Mouse (Mus musculus) liver, postnatal 0 days (tissue): ENCODE data around the gene Slc47a2. TPM values are rescaled to one million over a fixed set of nuclear protein-coding genes. Genes with fewer than 3 reads are reported as not detected.

Experiments used
- ATAC-seq: fragments of 200-750 bp; cut with Nextera tagmentation; 2 replicates; pipeline ENCODE4 v1.8.0; 2017; ENCODE audit warnings: mild to moderate bottlenecking, moderate library complexity
- DNase-seq: peaks from one replicate; pipeline ENCODE4 v3.0.0-alpha.2; 2016
- H3K27ac ChIP-seq: fragments of 300-500 bp; sonication (generic); 2 replicates; pipeline ENCODE4 v1.5.1; 2014; ENCODE audit warnings: antibody characterized with exemption, moderate library complexity, mild to moderate bottlenecking, low read depth
- H3K27me3 ChIP-seq: fragments of 300-500 bp; sonication (generic); 2 replicates; pipeline ENCODE4 v1.6.1; 2014; ENCODE audit warnings: low read length, control low read depth, mixed read lengths; ENCODE audit not compliant: insufficient read depth
- H3K36me3 ChIP-seq: fragments of 300-500 bp; sonication (generic); replicated peaks from 2 replicates; pipeline ENCODE4 v1.6.1; 2014; ENCODE audit warnings: mild to moderate bottlenecking, control low read depth, low read length, moderate library complexity, mixed read lengths; ENCODE audit not compliant: insufficient read depth
- H3K4me1 ChIP-seq: fragments of 300-500 bp; sonication (generic); 2 replicates; pipeline ENCODE4 v1.6.1; 2014; ENCODE audit warnings: antibody characterized with exemption, mild to moderate bottlenecking, control low read depth; ENCODE audit not compliant: insufficient read depth
- H3K4me2 ChIP-seq: fragments of 300-500 bp; sonication (generic); 2 replicates; pipeline ENCODE4 v1.6.1; 2014; ENCODE audit warnings: low read depth, mild to moderate bottlenecking, low read length, moderate library complexity, mixed read lengths
- H3K4me3 ChIP-seq: fragments of 300-500 bp; sonication (generic); 2 replicates; pipeline ENCODE4 v1.5.1; 2014; ENCODE audit warnings: low read depth, low read length
- H3K9ac ChIP-seq: fragments of 300-500 bp; sonication (generic); replicated peaks from 2 replicates; pipeline ENCODE4 v1.6.1; 2014; ENCODE audit warnings: mild to moderate bottlenecking, moderate library complexity
- H3K9me3 ChIP-seq: fragments of 300-500 bp; sonication (generic); 2 replicates; pipeline ENCODE4 v1.6.1; 2016; ENCODE audit warnings: mild to moderate bottlenecking, control low read depth, low read length, mixed read lengths
- CTCF ChIP-seq: sonication (generic); IDR thresholded peaks from 2 replicates; pipeline ENCODE4 v1.5.1; 2016; ENCODE audit warnings: antibody characterized with exemption, low read depth
- EP300 ChIP-seq: IDR thresholded peaks from 2 replicates; pipeline ENCODE4 v1.6.1; 2016; ENCODE audit warnings: antibody characterized with exemption, low read depth, mild to moderate bottlenecking
- WGBS: fragments of 180-500 bp; shearing (Covaris S2); extraction: QIAGEN DNeasy Blood & Tissue Kit; methylation state at CpG from one replicate; pipeline ENCODE4 v1.1.7; 2014; ENCODE audit not compliant: insufficient replicate concordance; 5-methylcytosine and 5-hydroxymethylcytosine counted together
- polyA plus RNA-seq: library from polyadenylated mRNA; unstranded; fragments of >200 nt; fragmentation: Nextera tagmentation; extraction: Ambion mirVana; gene quantifications from 2 replicates; pipeline ENCODE4 v1.2.1, GENCODE M21; 2015

The Slc47a2 gene
- polyA plus RNA-seq, 1 experiment from 2014 or later = not detected

DNA sequence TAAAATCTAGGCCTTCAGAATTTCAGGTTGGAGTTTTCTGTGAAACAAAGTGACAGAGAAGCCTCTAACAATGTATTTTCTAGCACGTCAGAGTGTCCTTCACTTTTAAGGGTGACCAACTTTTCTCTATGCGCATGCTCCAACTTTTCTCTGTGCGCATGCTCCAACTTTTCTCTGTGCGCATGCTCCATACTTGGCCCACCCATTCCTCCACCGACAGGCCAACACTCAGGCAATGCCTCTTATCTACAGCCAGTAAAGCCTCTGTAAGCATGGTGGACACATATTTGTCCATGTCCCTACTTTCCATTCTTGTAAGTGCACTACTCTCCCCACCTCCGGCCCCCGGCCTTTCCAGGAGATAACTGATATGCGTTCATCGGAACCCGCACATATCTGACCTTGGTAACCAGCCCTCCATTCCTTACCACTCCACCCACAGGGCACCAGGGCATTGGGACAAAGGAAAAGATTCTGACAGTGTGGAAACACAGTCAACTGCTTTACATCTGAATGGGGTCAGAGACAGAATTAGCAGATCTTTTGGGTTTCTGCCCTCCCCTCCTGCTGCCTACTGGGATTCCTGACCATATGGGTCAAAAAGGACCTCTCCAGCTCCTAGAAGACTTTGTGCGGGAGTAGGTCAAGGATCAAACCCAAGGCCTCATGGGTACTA lies 19.0 kb upstream of the Slc47a2 start:
- Histone ChIP-seq H3K9ac (no peak overlapping the region), H3K4me1 (no peaks in the 10 kb centered on the region), H3K27ac (no peak overlapping the region), H3K36me3 (no peaks in the 10 kb centered on the region), H3K4me3 (no peak overlapping the region), H3K4me2 (no peak overlapping the region), H3K9me3 (no peaks in the 10 kb centered on the region), H3K27me3 (no peaks in the 10 kb centered on the region)
- TF ChIP-seq CTCF (no peak), EP300 (no peak)
- ATAC-seq (no peak), DNase-seq (no peak)
- WGBS = 80% methylated on average over 11 of the region's 11 CpGs

DNA sequence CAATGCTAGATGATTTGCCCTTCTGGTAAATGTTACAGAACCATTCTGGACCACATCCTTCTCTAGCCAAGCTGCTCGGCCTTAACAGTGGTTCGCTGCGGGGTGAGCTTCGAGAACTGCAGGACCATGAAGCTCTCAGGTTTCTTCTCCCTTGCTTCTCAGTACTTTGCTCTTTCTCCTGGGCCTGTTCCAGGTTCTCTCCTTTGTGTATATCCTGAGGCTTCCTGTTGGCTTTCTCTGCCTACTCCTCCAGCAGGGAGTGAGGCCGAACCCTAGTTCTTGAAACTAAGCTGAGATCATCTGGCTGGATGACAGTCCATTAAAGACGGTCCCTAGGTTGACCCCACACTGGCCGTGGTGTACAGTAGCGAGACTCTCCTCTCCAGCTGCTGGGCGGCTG lies 13.9 kb upstream of the Slc47a2 start:
- Histone ChIP-seq H3K4me2 (no peak overlapping the region), H3K27me3 (no peaks in the 10 kb centered on the region), H3K9me3 (no peaks in the 10 kb centered on the region), H3K36me3 (no peaks in the 10 kb centered on the region), H3K4me1 (peaks cover 8% of the 10 kb centered on the region), H3K9ac (no peak overlapping the region), H3K27ac (no peak overlapping the region), H3K4me3 (no peak overlapping the region)
- DNase-seq = no peak
- 81% methylated on average over 9 of the region's 9 CpGs for WGBS
- TF ChIP-seq CTCF (no peak), EP300 (no peak)
- no peak for ATAC-seq

DNA sequence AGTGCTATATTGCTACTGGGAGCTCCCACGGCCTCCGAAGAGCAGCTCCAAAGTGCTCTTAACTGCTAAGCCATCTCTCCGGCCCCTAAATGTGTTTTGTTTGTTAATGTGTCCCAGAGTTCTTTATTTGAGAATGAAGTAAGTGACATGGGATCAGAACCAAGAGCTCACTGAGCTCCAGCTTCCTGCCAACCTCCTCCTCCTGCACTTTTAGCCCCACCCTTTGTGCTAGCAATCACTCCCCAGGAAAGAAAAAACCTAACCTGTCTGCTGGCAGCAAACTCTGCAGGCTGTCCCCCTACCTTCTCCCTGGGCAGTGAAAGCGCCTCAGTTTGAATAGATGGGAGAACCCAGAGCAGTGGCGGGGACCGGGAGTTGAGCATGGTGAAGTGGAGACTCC lies 13.5 kb upstream of the Slc47a2 start:
- 76% methylated on average over 6 of the region's 6 CpGs for WGBS
- no peak overlapping the region for H3K27ac ChIP-seq
- no peaks in the 10 kb centered on the region for H3K27me3 ChIP-seq
- H3K9ac ChIP-seq = no peak overlapping the region
- DNase-seq (no peak), ATAC-seq (no peak)
- no peaks in the 10 kb centered on the region for H3K9me3 ChIP-seq
- TF ChIP-seq CTCF (no peak), EP300 (no peak)
- no peaks in the 10 kb centered on the region for H3K36me3 ChIP-seq
- no peak overlapping the region for H3K4me2 ChIP-seq
- H3K4me1 ChIP-seq = peaks cover 8% of the 10 kb centered on the region
- H3K4me3 ChIP-seq = no peak overlapping the region

DNA sequence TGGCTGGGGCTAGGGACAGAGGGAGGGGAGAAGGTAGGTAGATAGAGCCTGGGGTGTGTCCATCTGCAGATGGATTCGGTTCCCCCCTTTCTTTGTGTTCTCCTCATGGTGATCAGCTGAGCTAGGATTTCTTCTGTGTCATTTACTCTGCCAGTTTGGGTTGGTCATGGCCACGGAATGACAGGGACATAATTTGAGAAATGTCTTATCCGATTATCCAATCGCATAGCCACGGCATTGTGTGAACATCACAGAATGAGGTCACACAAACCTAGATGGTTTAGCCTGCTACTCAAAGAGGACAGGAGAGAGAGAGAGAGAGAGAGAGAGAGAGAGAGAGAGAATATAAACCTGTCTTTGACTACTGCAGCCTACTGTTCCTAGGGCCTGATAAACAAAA lies 12.7 kb upstream of the Slc47a2 start:
- TF ChIP-seq EP300 = no peak
- H3K4me3 ChIP-seq = no peak overlapping the region
- H3K4me1 ChIP-seq = peaks cover 8% of the 10 kb centered on the region
- no peak overlapping the region for H3K4me2 ChIP-seq
- H3K9ac ChIP-seq = no peak overlapping the region
- DNase-seq = no peak
- H3K36me3 ChIP-seq = no peaks in the 10 kb centered on the region
- peak overlapping the region; percentile 49; the same call in 1 of the 2 replicates for H3K27ac ChIP-seq
- no peak for ATAC-seq
- WGBS = 77% methylated on average over 5 of the region's 5 CpGs
- no peaks in the 10 kb centered on the region for H3K9me3 ChIP-seq
- no peaks in the 10 kb centered on the region for H3K27me3 ChIP-seq

DNA sequence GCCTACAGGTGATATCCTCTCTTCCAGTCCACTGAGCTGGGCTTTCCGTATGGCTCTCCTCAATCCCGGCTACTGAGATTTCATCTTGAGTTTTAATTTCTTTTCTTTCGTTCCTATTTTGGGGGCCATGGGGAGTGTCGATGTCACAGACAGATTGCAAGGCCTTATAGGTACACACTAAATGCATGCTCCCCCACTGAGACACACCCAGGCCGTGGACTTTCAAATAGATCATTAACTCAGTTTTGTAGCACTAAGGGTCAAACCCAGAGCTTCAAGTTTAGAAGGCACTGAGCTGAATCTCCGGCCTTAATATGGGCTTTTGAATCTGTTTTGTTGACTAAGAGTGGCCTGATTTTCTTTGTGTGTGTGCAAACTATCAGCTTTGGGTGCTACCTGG lies 11.7 kb upstream of the Slc47a2 start:
- no peaks in the 10 kb centered on the region for H3K36me3 ChIP-seq
- peak; percentile 82 for ATAC-seq
- 55% methylated on average over 6 of the region's 6 CpGs for WGBS
- no peak for DNase-seq
- peaks cover 8% of the 10 kb centered on the region for H3K4me1 ChIP-seq
- peak overlapping the region; percentile 22; the same call in 1 of the 2 replicates for H3K4me2 ChIP-seq
- H3K27ac ChIP-seq = peak overlapping the region; percentile 48
- TF ChIP-seq CTCF (no peak), EP300 (no peak)
- no peak overlapping the region for H3K4me3 ChIP-seq
- H3K9ac ChIP-seq = no peak overlapping the region
- H3K27me3 ChIP-seq = no peaks in the 10 kb centered on the region
- H3K9me3 ChIP-seq = no peaks in the 10 kb centered on the region

DNA sequence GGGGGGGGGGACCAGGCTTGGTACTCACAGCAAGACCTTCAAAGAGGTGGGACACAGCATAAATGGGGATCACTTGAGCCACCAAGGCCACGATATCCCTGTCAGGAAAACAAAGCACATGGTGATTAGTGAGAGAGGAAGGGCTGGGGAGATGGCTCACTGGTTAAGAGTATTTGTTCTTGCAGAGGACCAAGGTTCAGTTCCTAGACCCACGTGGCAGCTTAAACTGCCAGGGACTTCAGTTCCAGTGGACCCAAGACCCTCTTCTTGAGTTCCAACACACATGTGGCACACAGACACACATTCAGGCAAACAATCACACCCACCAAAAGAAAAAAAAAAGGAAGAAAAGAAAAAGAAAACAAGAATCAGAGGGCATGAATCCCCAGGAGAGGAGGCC lies 10.4 kb upstream of the Slc47a2 start:
- no peaks in the 10 kb centered on the region for H3K9me3 ChIP-seq
- no peaks in the 10 kb centered on the region for H3K27me3 ChIP-seq
- no peak overlapping the region for H3K9ac ChIP-seq
- H3K36me3 ChIP-seq = no peaks in the 10 kb centered on the region
- WGBS = 53% methylated on average over 2 of the region's 2 CpGs
- TF ChIP-seq CTCF (no peak), EP300 (no peak)
- no peak for ATAC-seq
- peaks cover 8% of the 10 kb centered on the region for H3K4me1 ChIP-seq
- no peak for DNase-seq
- no peak overlapping the region for H3K27ac ChIP-seq
- H3K4me3 ChIP-seq = no peak overlapping the region
- H3K4me2 ChIP-seq = no peak overlapping the region
